Mouse (Mus musculus): ENCODE data around the gene Gm15217.

Gene Gm15217

DNA sequence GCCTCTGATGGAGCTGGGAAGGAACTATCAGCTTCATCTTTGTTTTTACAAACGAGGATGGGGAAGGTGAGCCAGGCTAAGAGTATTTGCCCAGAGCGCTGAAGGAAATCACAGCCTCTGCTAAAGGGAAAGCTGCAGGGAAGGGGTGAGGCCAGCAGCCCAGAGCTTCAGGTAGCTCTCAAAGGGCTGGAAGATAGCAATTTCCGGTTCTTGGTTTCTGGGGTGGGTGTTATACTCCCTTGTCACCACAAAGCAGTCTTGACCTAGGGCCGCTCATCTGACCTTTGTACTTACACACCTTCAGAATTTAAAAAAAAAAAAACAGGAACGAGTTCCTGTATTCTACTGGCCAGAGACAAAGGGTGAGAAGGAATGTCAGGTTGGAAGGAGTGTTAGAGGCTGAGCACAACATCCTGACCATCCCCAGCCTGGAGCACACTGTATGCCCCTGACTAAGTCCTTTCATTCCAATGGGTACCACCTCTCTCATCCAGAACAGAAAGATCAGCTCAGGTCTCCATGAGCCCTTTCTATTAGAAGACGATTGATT lies 12.5 kb downstream of the Gm15217 start:
- DNase-seq (ENCODE audit: low spot score in 2 of 2): no peak

DNA sequence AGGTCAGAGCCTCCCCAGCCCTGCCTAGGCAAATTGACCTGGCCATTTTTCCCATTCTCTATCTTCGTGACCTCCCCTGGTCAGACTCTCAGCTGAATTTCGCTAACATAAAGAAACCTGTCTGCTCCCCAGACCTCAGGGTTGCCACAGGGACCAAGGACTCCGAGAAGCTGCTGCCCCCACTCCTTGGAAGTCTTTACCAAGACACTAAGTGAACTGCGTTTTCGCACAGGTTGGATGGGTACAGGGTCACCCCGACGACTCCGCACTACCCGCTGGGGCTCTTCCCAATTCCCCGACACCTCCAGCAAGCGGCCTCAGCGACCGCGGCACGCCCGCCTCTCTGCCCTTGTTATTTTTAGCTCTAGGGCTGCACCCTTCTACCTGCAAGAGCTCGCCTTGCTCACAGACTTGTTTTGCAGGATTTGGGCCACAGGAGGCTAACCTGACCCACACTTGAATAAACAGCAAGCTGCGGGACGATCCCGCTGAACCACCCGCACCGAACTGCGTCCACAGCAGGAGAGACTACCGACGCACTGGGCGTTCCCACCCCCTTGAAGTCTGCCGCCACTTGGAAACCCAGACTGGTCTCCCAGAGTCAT lies 19.0 kb downstream of the Gm15217 start:
- no peak for DNase-seq (ENCODE audit: low spot score in 2 of 2)

DNA sequence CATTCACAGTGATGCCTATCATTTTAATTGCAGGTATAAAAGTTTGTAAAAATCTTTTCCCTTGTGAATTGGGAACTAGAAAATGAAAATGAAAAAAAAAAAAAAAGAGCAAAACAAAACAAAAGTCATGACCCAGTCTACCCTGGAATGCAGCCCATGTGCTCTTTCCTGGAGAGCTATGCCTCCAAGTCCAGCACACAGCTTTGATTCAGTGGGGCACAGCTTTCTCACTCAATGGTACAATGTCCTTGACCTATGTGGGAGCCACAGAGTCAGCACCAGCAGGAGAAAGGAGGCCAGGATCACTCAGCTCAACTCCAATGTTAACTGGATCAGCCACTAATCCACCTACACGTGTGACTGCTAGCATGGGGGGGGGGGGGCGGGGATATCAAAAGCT lies 20.7 kb downstream of the Gm15217 start:
- no peak for DNase-seq (ENCODE audit: low spot score in 2 of 2)

DNA sequence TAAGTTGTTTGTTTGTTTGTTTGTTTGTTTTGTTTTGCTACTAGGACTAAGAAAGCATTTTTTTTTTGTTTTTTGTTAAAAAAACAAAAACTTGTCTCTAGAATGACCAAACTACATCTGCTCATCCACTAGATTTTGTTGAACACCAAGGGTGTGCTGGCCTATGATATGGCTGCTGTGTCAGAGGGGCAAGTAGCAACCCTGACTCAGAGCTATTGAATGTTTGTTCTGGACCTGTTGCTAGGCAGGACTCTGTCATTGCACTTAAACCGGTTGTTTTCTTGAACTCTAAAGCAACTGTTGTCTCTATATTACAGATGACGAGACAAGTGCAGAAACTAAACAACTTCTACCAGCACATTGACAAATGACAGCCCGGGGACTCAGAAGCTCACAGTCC lies 29.1 kb downstream of the Gm15217 start:
- DNase-seq (ENCODE audit: low spot score in 2 of 2): no peak

GRCm38 (mm10) chr14:46409016-46409415 lies 29.8 kb downstream of the Gm15217 start:
- no peak for DNase-seq (ENCODE audit: low spot score in 2 of 2)

GRCm38 (mm10) chr14:46410557-46411120 lies 31.4 kb downstream of the Gm15217 start:
- DNase-seq (ENCODE audit: low spot score in 2 of 2): no peak

- DNase-seq (ENCODE audit: low spot score in 2 of 2): no peak
These were observed 33.3 kb downstream of the Gm15217 start for GRCm38 (mm10) chr14:46412497-46413000.

DNA sequence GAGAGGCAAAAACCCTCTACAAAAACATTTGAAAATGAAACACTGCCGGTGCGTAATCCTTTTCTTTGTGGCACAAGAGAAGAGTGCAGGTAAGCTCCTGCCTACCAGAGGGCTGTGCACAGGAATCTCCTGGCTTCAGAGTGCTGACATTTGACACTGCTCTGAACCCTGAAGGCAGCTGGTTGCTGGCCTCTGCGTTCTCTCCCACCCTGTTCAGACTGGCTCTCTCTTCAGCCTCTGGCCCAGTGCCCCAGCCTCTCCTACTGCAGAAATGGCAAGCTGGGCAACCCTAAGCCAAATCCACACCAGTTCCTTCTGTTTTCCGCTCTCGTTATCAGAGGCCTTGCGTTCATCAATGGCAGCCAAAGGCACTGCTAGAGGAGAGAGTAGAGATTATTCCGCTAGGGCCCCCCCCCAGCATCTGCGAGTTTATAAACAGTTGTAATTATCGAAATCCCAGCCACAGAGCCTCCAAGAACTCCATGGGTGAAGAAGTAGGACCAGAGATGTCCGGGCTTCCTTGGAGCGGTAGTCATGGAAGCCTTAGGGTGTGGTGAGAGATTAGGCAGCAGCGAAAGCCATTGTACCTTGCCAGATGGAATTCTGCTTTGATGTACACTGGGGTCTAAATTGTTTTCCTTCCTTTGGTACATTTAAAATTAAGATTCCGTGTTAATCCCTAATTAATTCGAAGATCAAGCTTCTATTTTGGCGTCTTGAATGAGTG lies 39.3 kb downstream of the Gm15217 start:
- DNase-seq (ENCODE audit: low spot score in 2 of 2): no peak

DNA sequence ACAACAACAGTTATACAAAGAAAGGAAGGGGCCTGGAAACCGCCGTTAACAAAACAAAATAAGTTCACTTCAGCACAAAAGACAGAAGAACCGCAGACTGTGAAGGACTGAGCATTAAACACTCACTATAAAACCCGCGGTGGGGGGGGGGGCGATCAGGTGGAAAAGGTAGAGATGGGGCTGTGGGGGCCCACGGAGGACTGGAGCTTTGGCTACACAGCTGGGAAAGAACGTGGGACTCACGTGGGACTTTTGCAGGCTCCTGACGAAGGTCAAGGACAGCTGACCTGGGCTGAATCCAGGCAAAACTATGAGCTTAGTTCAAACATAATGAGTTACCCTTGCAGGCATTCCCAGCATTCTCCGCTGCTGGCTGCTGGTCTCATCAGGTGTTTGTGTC lies 40.1 kb downstream of the Gm15217 start:
- no peak for DNase-seq (ENCODE audit: low spot score in 2 of 2)

DNA sequence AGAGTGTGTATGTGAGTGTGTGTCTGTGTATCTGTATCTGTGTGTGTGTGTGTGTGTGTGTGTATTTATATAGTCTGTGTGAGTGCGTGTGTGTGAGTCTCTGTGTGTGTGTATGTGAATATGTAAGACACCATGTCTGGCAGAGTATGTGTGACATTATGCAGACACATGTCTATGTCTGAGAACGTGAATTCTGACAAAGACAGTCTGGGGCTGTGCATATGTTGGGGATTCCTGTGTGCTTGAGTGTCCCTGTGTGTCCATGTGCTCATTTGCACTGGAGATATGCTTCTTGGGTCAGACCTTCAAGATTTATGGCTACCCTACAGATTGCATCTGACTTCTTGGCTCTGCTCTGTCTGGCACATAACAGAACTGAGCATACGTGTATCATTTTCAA lies 42.6 kb downstream of the Gm15217 start:
- DNase-seq (ENCODE audit: low spot score in 2 of 2): no peak

DNA sequence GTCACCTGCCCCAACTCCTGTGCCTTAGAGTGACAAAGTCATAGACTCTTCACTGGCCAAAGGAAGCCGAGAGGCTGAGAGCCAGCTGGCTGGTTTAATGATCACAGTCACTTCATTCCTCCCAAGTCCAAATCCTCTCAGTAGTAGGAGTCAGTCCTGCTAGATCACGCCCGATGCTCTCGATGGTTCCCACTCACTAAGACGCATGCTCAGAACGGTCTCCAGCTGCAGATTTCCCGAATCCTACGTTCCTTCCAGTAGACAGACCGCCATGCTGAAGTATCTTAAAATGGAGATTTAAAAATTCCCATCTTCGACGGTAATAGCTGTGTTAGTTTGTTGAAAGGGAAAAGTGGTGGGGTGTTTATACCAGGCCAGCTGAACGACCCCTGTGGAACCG lies 48.0 kb downstream of the Gm15217 start:
- no peak for DNase-seq (ENCODE audit: low spot score in 2 of 2)

DNA sequence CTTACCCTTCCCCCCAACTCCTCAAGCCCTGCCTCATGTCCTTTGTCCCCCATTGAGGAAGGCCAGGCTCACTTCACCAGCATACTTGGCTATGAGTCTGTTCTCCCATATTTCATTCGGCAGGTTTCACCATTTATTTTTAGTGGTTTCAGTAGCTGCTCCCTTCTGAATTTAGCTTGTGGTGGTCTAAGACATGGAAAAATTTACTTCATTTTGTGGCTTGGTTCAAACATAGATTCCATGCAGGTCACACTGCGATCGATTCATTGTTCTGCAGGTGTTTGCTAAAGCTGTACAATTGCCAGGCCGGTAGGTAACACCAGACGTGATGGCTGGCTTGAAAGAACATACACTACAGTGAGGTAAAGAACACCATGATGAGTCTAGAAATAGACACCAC lies 51.0 kb downstream of the Gm15217 start:
- no peak for DNase-seq (ENCODE audit: low spot score in 2 of 2)

Data from thymus, postnatal 10 days (tissue).